Mouse (Mus musculus) bone marrow macrophage, adult 2 months (primary cell): ENCODE measurements around the gene Tsc22d3.

Experiments used
- CTCF ChIP-seq: IDR thresholded peaks from 2 replicates; pipeline ENCODE4 v1.5.1; 2012; ENCODE audit warnings: low read depth, mild to moderate bottlenecking, low read length, moderate library complexity
- POLR2A ChIP-seq: IDR thresholded peaks from 2 replicates; pipeline ENCODE4 v1.6.1; 2012; ENCODE audit warnings: mild to moderate bottlenecking, low read depth, low read length, borderline replicate concordance

DNA sequence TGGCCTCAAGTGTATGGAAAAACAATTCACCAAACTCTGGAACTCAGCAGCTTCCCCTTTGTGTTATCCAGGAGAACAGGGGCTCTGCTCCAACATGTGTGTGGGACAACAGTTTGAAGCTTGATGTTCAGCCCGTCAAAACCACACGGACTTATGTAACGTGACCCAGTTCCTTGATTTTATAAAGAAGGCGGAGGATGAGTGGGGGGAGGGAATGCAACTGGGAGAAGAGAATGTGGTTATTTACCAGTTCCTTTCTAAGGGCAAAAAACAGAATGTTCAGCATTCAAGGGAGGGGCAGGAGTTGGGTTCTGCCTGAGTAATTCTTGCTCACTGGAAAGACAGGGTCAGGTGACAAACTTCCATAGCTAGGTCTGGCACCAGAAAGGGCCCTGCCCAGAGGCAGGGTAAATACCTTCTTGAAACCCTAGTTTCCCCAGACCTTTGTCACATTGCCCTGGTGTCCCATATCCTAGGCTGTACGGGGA is 71.3 kb downstream of the Tsc22d3 start:
- TF ChIP-seq CTCF (no peak), POLR2A (no peak)
